Mouse (Mus musculus): ENCODE results near the gene Pim1.
"Not testable (repeated sequence)": the region's sequence is repeated elsewhere in the genome, so short reads cannot be mapped to it uniquely, and the experiment has no call there.

GRCm38 (mm10) chr17:29498952-29499351, 8.4 kb downstream of the Pim1 start:
- not testable (repeated sequence) for TF ChIP-seq POLR2A, CTCF (IDR thresholded peaks at IDR 0.05; ENCODE audit: extremely low read depth, insufficient read depth, low read length)

All from cortical plate, adult 2 months (tissue).